Mouse (Mus musculus) adipose tissue, adult 10 weeks (tissue): ENCODE measurements around the gene Pip4k2a. TPM values are rescaled to one million over a fixed set of nuclear protein-coding genes. Genes with fewer than 3 reads are reported as not detected.

Experiments used
- polyA plus RNA-seq: library from polyadenylated mRNA; stranded (reverse); fragments of 350-450 nt; fragmentation: Illumina TruSeq; extraction: RNeasy Lipid Tissue Mini Kit (QIAGEN cat#74804); gene quantifications from one replicate; pipeline ENCODE4 v1.2.3, GENCODE M21; 2014; ENCODE audit warnings: low read depth, low replicate concordance

Gene Pip4k2a
- polyA plus RNA-seq, result 10.5 TPM

GRCm38 (mm10) chr2:18998054-18998478 is at the start of gene Pip4k2a, which contains the start of gene 4930426L09Rik:
Pip4k2a (minus strand) TSS chr2:18998126.
4930426L09Rik (plus strand) TSS chr2:18998343.

Other genes starting within 250 kb of the Pip4k2a start
- 0.63 TPM for gene 4930426L09Rik, start 217 bp upstream of the Pip4k2a start, polyA plus RNA-seq
- 2.6 TPM for gene Armc3, start 201.2 kb upstream of the Pip4k2a start, polyA plus RNA-seq